ENCODE assay signal across 1 mouse cellular context in the genomic region with DNA sequence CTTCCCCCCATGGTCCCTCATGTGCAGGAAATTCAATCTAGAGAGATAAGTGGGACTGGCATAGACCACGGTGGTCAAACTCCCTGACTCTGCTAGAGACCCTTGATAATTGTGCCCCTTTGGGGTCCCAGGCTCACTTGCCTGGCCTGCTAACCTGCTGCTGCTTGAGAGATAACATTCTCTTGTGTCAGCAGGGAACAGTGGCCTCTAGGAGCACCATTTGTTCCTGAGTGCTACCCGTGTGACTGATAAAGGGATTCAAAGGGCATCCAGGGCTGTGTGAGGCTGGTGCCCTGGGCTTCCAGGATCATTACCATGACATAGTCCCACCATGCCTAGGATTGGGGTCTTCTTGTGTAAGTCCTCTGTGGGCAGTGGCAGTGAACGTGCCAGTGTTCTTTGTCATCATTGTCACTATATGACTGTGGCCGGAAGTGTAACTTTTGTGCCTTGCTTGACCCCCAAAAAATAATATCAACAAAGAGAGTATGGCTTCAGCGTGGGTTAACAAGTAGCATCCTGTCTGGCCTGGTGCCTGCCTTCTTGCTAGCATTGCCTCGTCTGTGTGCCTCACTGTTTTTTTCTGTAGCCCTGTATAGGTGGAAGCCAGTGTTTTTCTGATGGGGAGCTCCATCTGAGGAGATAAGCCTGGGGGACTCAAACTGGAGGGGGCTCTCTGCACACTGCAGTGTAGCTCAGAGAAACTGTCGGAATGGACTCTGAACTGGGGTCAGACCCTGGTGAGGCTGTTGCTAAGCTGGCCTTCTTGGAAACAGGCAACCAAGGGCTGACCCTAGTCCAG.
TF ChIP-seq lines count a peak whose summit lies in the region.

No protein-coding gene starts in this region.

TF ChIP-seq in CH12.LX, 34 proteins besides CTCF, POLR2A, EP300 and RAD21:
- no peak for TF ChIP-seq MYC (IDR thresholded peaks at IDR 0.05; ENCODE audit: low read depth, low read length)
- no peak for TF ChIP-seq MAFK (IDR thresholded peaks at IDR 0.05; ENCODE audit: insufficient replicate concordance, low read length)
- no peak for TF ChIP-seq NRF1 (IDR thresholded peaks at IDR 0.05; ENCODE audit: low read depth, low read length)
- TF ChIP-seq POLR2AphosphoS2 (IDR thresholded peaks at IDR 0.05; ENCODE audit: low read depth, low read length), result no peak
- TF ChIP-seq NELFE (IDR thresholded peaks at IDR 0.05; ENCODE audit: low read depth, low read length), result no peak
- TF ChIP-seq ETS1 (conservative IDR thresholded peaks at IDR 0.05; ENCODE audit: low read depth, low read length), result no peak
- TF ChIP-seq CHD1 (IDR thresholded peaks at IDR 0.05; ENCODE audit: low read depth, low read length), result no peak
- TF ChIP-seq ZC3H11A (IDR thresholded peaks at IDR 0.05; ENCODE audit: low read depth, low read length), result no peak
- TF ChIP-seq ZKSCAN1 (IDR thresholded peaks at IDR 0.05; ENCODE audit: borderline replicate concordance, low read depth, low read length), result no peak
- no peak for TF ChIP-seq BHLHE40 (IDR thresholded peaks at IDR 0.05; ENCODE audit: low read depth, low read length)
- no peak for TF ChIP-seq E2F4 (IDR thresholded peaks at IDR 0.05; ENCODE audit: insufficient replicate concordance, low read depth, low read length)
- no peak for TF ChIP-seq RCOR1 (conservative IDR thresholded peaks at IDR 0.05; ENCODE audit: low read depth, low read length)
- TF ChIP-seq JUND (conservative IDR thresholded peaks at IDR 0.05; ENCODE audit: low read depth, low read length), result no peak
- no peak for TF ChIP-seq CHD2 (IDR thresholded peaks at IDR 0.05; ENCODE audit: low read length)
- TF ChIP-seq KAT2A (IDR thresholded peaks at IDR 0.05; ENCODE audit: insufficient replicate concordance, low read length), result no peak
- no peak for TF ChIP-seq USF1 (IDR thresholded peaks at IDR 0.05; ENCODE audit: low read depth, low read length)
